Mouse (Mus musculus) liver, adult 2 months (tissue): ENCODE measurements around the gene Olfr764-ps1. TPM values are rescaled to one million over a fixed set of nuclear protein-coding genes. Genes with fewer than 3 reads are reported as not detected.
"Not testable (repeated sequence)": the region's sequence is repeated elsewhere in the genome, so short reads cannot be mapped to it uniquely, and the experiment has no call there.

Source experiments
- DNase-seq: peaks from one replicate; pipeline ENCODE4 v3.0.0-alpha.2; 2011; ENCODE audit warnings: low read depth, low spot score; ENCODE audit errors: extremely low read depth
- H3K27ac ChIP-seq: fragments of 200-500 bp; replicated peaks from 2 replicates; pipeline ENCODE4 v1.5.1; 2012; ENCODE audit warnings: low read depth, mild to moderate bottlenecking, control low read depth, inconsistent platforms, low read length; ENCODE audit not compliant: insufficient read depth
- H3K27me3 ChIP-seq: fragments of 200-500 bp; 2 replicates; pipeline ENCODE4 v1.6.1; 2012; ENCODE audit warnings: mild to moderate bottlenecking, moderate library complexity, low read length, inconsistent platforms; ENCODE audit not compliant: control insufficient read depth, insufficient read depth
- H3K36me3 ChIP-seq: fragments of 200-500 bp; 2 replicates; pipeline ENCODE4 v1.6.1; 2012; ENCODE audit warnings: low read length, inconsistent platforms; ENCODE audit not compliant: control insufficient read depth, insufficient read depth
- H3K4me1 ChIP-seq: fragments of 200-500 bp; 2 replicates; pipeline ENCODE4 v1.6.1; 2011; ENCODE audit warnings: low read length; ENCODE audit not compliant: control insufficient read depth, insufficient read depth
- H3K4me3 ChIP-seq: fragments of 200-500 bp; 2 replicates; pipeline ENCODE4 v1.5.1; 2011; ENCODE audit warnings: low read depth, mild to moderate bottlenecking, control low read depth, low read length, moderate library complexity; ENCODE audit not compliant: insufficient read depth
- H3K79me2 ChIP-seq: fragments of 200-500 bp; 2 replicates; pipeline ENCODE4 v1.6.1; 2012; ENCODE audit warnings: inconsistent platforms, mild to moderate bottlenecking, low read length, moderate library complexity; ENCODE audit not compliant: control insufficient read depth, insufficient read depth
- H3K9ac ChIP-seq: fragments of 200-500 bp; 2 replicates; pipeline ENCODE4 v1.6.1; 2012; ENCODE audit warnings: low read depth, mild to moderate bottlenecking, control low read depth, inconsistent platforms, low read length
- CTCF ChIP-seq: fragments of 200-500 bp; IDR thresholded peaks from 2 replicates; pipeline ENCODE4 v1.5.1; 2011; ENCODE audit warnings: low read depth, low read length, control low read depth
- POLR2A ChIP-seq: fragments of 200-500 bp; IDR thresholded peaks from 2 replicates; pipeline ENCODE4 v1.6.1; 2011; ENCODE audit warnings: low read length, control low read depth; ENCODE audit not compliant: insufficient read depth; ENCODE audit errors: extremely low read depth
- WGBS: fragments of 180-500 bp; shearing (Covaris S2); methylation state at CpG from one replicate; pipeline ENCODE4 v1.1.7; 2018; 5-methylcytosine and 5-hydroxymethylcytosine counted together
- polyA plus RNA-seq: library from polyadenylated mRNA; depleted of rRNA; stranded (reverse); fragments of >200 nt; gene quantifications from 2 replicates; pipeline ENCODE4 v1.2.3, GENCODE M21; 2012
- total RNA-seq: library from RNA; depleted of rRNA; stranded (reverse); fragments of >200 nt; gene quantifications from 2 replicates; pipeline ENCODE4 v1.2.3, GENCODE M21; 2014

The Olfr764-ps1 gene
- total and polyA plus RNA-seq, 2 experiments, result not detected

DNA sequence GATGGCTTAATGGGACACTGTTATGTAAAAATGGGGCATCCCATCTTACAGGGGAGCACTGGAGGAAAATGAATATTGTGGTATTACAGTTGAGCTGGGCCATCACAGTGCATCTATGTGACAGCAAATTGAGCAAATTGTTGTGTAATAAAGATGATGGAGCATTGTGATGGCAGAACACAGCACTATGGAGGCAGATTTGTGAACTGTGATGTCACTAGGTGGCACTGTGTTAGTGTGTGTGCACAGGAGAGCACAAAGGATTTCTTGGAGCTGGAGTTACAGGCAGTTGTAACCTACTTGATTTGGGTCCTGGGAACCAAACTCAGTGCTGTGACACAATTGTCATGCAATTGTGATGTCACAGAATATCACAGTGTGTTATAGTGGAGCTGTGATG is 16.4 kb downstream of the Olfr764-ps1 start:
- DNase-seq, result no peak
- no peaks in the 10 kb centered on the region for H3K27me3 ChIP-seq
- H3K79me2 ChIP-seq, result no peaks in the 10 kb centered on the region
- no peak overlapping the region for H3K4me3 ChIP-seq
- no peaks in the 10 kb centered on the region for H3K36me3 ChIP-seq
- TF ChIP-seq CTCF, result no peak
- no peak for TF ChIP-seq POLR2A
- no peak overlapping the region for H3K27ac ChIP-seq
- H3K9ac ChIP-seq, result no peak overlapping the region
- H3K4me1 ChIP-seq, result no peaks in the 10 kb centered on the region

DNA sequence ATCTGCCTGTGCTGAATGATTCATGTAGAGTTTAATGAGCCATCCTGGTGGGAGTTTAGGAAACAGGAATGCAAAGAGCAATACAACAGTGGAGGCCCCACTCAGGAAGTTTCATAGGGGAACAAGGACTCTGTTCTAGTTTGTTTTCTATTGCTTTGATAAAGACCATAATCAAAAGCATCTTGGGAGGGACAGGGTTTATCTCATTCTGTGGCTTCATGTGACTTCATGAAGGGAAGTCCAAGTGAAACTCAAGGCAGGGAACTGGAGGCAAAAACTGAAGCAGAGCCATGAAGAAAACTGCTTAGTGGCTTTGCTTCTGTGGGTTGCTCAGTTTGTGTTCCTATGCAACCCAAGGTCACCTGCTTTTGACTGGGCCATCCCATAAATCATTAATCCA is 25.2 kb downstream of the Olfr764-ps1 start:
- DNase-seq, result peak; percentile 12
- H3K4me3 ChIP-seq, result no peak overlapping the region
- H3K4me1 ChIP-seq, result no peaks in the 10 kb centered on the region
- no peaks in the 10 kb centered on the region for H3K36me3 ChIP-seq
- H3K79me2 ChIP-seq, result no peaks in the 10 kb centered on the region
- H3K9ac ChIP-seq, result no peak overlapping the region
- H3K27ac ChIP-seq, result no peak overlapping the region
- no peak for TF ChIP-seq CTCF
- no peak for TF ChIP-seq POLR2A
- no peaks in the 10 kb centered on the region for H3K27me3 ChIP-seq

- not testable (repeated sequence) for H3K27me3 ChIP-seq, H3K4me3 ChIP-seq, H3K36me3 ChIP-seq, H3K9ac ChIP-seq, H3K27ac ChIP-seq, DNase-seq, H3K79me2 ChIP-seq, H3K4me1 ChIP-seq
- WGBS, result 65% methylated on average over 2 of the region's 5 CpGs
Observed at GRCm38 (mm10) chr10:129011511-129011910, 28.2 kb downstream of the Olfr764-ps1 start.

- H3K4me1 ChIP-seq, result no peaks in the 10 kb centered on the region
- no peak for DNase-seq
- 84% methylated on average over 2 of the region's 2 CpGs for WGBS
- H3K79me2 ChIP-seq, result no peaks in the 10 kb centered on the region
- H3K4me3 ChIP-seq, result no peak within 1 kb of the TSS
- no peak within 1 kb of the TSS for H3K27ac ChIP-seq
- 0 out of 2 replicates have a peak, but pooled peaks cover 4% of the 10 kb centered on the region for H3K27me3 ChIP-seq
- no peaks in the 10 kb centered on the region for H3K36me3 ChIP-seq
- no peak within 1 kb of the TSS for H3K9ac ChIP-seq
- TF ChIP-seq CTCF, result no peak
- no peak for TF ChIP-seq POLR2A
Observed at GRCm38 (mm10) chr10:129010288-129010841, 29.3 kb downstream of the Olfr764-ps1 start, which contains the start of gene Olfr763. TSS of gene Olfr763 (plus strand) at chr10:129010791.

DNA sequence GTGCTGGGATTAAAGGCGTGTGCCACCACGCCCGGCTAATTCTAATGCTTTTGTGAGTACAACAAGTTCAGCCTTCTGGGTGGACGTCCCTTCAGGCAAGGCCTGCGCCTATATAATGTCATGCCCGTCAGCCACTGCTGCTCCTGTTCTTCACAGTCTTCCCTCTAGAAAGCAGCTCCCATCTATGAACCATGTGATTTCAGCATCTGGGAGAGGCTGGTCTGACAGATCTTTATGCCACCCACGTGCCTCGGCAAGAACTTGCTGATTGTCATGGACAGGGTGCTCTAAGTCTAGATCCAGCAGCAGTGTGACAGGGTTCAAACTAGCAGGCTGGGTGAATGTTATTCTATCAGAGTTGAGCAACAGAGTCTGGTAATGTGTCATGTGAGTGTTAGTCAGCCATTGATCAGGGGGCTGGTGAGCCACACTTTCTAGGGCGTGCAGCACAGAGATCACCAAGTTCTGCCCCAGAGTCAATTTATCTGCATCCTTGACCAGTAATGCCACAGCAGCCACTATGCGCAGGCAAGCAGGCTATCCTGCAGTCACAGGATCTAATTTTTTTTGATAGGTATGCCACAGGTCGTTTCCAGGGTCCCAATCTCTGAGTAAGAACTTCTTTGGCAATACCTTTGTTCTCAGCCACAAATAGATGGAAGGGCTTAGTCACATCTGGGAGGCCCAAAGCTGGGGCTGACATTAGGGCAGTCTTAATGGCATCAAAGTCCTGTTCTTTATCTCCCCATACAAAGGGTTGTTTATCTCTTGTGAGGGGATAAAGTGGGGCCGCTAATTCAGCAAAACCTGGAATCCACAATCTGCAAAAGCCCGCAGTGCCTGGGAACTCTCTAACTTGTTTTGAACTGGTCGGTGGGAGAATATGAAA is 35.4 kb downstream of the Olfr764-ps1 start:
- H3K36me3 ChIP-seq, result no peaks in the 10 kb centered on the region
- WGBS, result 66% methylated on average over 14 of the region's 14 CpGs
- H3K4me1 ChIP-seq, result no peaks in the 10 kb centered on the region
- no peak overlapping the region for H3K4me3 ChIP-seq
- no peak overlapping the region for H3K27ac ChIP-seq
- DNase-seq, result no peak
- H3K79me2 ChIP-seq, result no peaks in the 10 kb centered on the region
- H3K27me3 ChIP-seq, result 0 out of 2 replicates have a peak, but pooled peaks cover 4% of the 10 kb centered on the region
- H3K9ac ChIP-seq, result no peak overlapping the region
- no peak for TF ChIP-seq POLR2A
- no peak for TF ChIP-seq CTCF

DNA sequence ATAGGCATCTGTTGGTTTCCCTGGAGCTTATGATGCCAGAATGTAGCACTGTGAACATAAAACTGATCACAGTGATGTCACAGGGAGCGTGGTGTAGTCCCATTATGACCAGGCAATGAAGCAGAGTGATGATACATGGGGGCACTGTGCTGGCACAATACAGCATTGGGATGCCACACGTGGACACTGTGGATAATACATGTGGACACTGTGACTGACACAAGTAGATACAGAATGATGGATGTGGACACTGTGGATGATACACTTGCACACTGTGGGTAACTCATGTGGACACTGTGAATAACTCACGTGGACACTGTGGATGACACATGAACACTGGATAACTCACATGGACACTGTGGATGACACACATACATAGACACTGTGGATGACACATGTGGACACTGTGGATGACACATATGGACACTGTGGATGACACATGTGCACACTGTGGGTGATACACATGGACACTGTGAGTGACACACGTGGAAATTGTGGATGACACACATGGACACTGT is 43.1 kb downstream of the Olfr764-ps1 start:
- H3K27ac ChIP-seq, result no peak overlapping the region
- no peaks in the 10 kb centered on the region for H3K36me3 ChIP-seq
- H3K4me1 ChIP-seq, result no peaks in the 10 kb centered on the region
- no peak overlapping the region for H3K9ac ChIP-seq
- H3K79me2 ChIP-seq, result no peaks in the 10 kb centered on the region
- TF ChIP-seq CTCF (no peak), POLR2A (no peak)
- WGBS, result 80% methylated on average over 4 of the region's 4 CpGs
- no peak overlapping the region for H3K4me3 ChIP-seq
- no peak for DNase-seq
- no peaks in the 10 kb centered on the region for H3K27me3 ChIP-seq
